8 mouse cellular contexts compared by ENCODE assay signal in the genomic region with DNA sequence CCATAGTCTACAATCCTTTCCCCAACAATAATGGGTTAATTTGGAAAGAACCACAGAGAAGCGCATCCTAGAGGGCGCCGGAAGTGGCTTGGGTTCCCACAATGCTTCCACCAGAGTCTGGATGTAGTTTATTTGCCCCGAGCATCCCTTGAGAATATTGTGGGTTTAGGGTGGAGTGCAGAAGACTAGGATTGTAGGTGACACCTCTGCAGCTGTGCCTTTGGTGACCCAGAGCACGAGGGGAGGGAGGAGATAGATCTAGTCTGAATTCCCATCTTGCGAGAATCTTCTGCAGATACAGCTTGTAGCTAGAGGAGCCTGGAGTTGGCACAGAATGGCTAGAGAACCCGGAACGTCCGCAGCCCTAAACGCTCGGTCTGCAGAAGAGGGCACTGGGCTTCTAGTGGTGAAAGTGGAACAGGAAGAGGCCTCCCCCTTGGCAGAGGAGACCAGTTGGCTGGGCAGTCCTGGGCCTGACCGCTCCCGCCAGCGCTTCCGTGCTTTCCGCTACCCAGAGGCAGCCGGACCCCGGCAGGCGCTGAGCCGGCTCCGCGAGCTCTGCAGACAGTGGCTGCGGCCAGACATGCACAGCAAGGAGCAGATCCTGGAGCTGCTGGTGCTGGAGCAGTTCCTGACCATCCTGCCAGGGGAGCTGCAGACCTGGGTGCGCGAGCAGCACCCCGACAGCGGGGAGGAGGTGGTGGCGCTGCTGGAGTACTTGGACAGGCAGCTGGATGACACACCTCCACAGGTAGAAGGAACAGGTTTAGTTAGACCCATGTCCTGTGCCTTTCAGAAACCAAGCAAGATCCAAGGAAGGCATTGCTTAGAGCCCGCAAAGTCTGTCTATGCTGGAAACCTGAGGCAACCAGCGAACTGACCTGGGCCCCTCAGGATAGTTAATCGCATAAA. TPM values are rescaled to one million over a fixed set of nuclear protein-coding genes. Genes with fewer than 3 reads are reported as not detected.
DNase-seq lines count a peak whose midpoint lies in the region; ATAC-seq lines count a peak whose summit lies in the region.
"Not testable (repeated sequence)": the region's sequence is repeated elsewhere in the genome, so short reads cannot be mapped to it uniquely, and the experiment has no call there.
"Had no signal": no experiment of that assay in that cellular context is flagged by ENCODE, and none has a peak within 500 bp of the region (broad histone marks: within the 10 kb centered on the region; RNA-seq: fewer than 3 reads in every experiment).

A gene (plus strand): TSS at position 149 of the 912 bp plus-strand sequence.
A gene (minus strand): TSS at position 683 of the 912 bp plus-strand sequence.

- not testable (repeated sequence) for H3K9me3 ChIP-seq in heart, embryonic 10.5 days

- H3K27ac ChIP-seq in heart, embryonic 10.5 days, result peak within 1 kb of the TSS; percentile 84

- ATAC-seq in megakaryocyte progenitor cell, adult 5-6 weeks (replicated peaks; ENCODE audit: poor library complexity), result peak; percentile 80

- WGBS in heart, embryonic 10.5 days, result 5% methylated on average over 27 of the region's 31 CpGs

- H3K4me3 ChIP-seq in heart, embryonic 10.5 days, result peak within 1 kb of the TSS; percentile 71

- not testable (repeated sequence) for H3K27me3 ChIP-seq in heart, embryonic 10.5 days (ENCODE audit: insufficient read depth, poor library complexity, severe bottlenecking)

- intact Hi-C loops in left cerebral cortex, postnatal 4 days (cut with DNase I), result not testable (repeated sequence)

- H3K36me3 ChIP-seq in heart, embryonic 10.5 days, result not testable (repeated sequence)

- not testable (repeated sequence) for H3K4me1 ChIP-seq in heart, embryonic 10.5 days

- peak; percentile 70 for DNase-seq in brain, embryonic 18.5 days (ENCODE audit: low read depth, low spot score)
- peak; percentile 30 for DNase-seq in fibroblast of lung, adult 2 months (ENCODE audit: low read depth)
- peak; percentile 78 for DNase-seq in heart, embryonic 10.5 days (ENCODE audit: low spot score)
- DNase-seq in kidney, adult 8-10 months, result peak; percentile 58 to 61
- DNase-seq in left cerebral cortex, postnatal 4 days, result peak; percentile 75
- peak; percentile 85 to 87 for DNase-seq in right cerebral cortex, postnatal 10 days (ENCODE audit: low spot score in 2 of 2)

RNA-seq across cellular contexts. Expression of the first gene that starts in this region (rescaled TPM):
- polyA plus RNA-seq in heart, embryonic 10.5 days (2016; fragmentation: Nextera tagmentation; extraction: Ambion mirVana), result 2.0 and 2.1 TPM in 2 replicates
- 1 to 10 TPM; 7.8 to 8.8 TPM for total RNA-seq in left cerebral cortex, postnatal 4 days (2021)
- total RNA-seq in megakaryocyte progenitor cell, adult 5-6 weeks (2015), result 0.49 and 0.79 TPM in 2 replicates
- total RNA-seq in megakaryocyte progenitor cell, adult 5-6 weeks (2017), result 0.14 and 0.71 TPM in 2 replicates
- polyA plus RNA-seq: inflammation-experienced regulatory T-cells, adult 6 months had no signal

RNA-seq across cellular contexts. Expression of the second gene that starts in this region (rescaled TPM):
- not detected in 2 replicates for polyA plus RNA-seq in heart, embryonic 10.5 days (2016; fragmentation: Nextera tagmentation; extraction: Ambion mirVana)
- not detected for total RNA-seq in left cerebral cortex, postnatal 4 days (2021)
- total RNA-seq in megakaryocyte progenitor cell, adult 5-6 weeks (2015), result not detected in 2 replicates
- not detected in 2 replicates for total RNA-seq in megakaryocyte progenitor cell, adult 5-6 weeks (2017)
- polyA plus RNA-seq: inflammation-experienced regulatory T-cells, adult 6 months had no signal

Comparison
In these comparisons a context has a peak if more than half of its experiments do, and no peak if none do; other contexts are left out.
1. Peak in every context shown above with its lines: DNase-seq, ATAC-seq, H3K4me3 ChIP-seq and H3K27ac ChIP-seq.
2. RNA of the first gene that starts in this region (total RNA-seq): 7.8 to 8.8 TPM in left cerebral cortex, postnatal 4 days; 0.14 to 0.79 TPM in megakaryocyte progenitor cell, adult 5-6 weeks; every median in the first group is over 4 times any median in the second.
3. Peak in ATAC-seq in megakaryocyte progenitor cell, adult 5-6 weeks; RNA of the genes that start here not detected or under 1 TPM.
4. DNase-seq: peak in every context shown above with its lines; median percentile 86 in right cerebral cortex, postnatal 10 days; 78 in heart, embryonic 10.5 days; 75 in left cerebral cortex, postnatal 4 days; 70 in brain, embryonic 18.5 days; 60 in kidney, adult 8-10 months; 30 in fibroblast of lung, adult 2 months.